Mouse (Mus musculus) stomach, postnatal 0 days (tissue): Measurements from ENCODE around the gene Dmbx1.

Source experiments
- CTCF ChIP-seq: IDR thresholded peaks from 2 replicates; pipeline ENCODE4 v1.5.1; 2016; ENCODE audit warnings: antibody characterized with exemption, low read depth, mild to moderate bottlenecking, moderate library complexity
- EP300 ChIP-seq: optimal IDR thresholded peaks from 2 replicates; pipeline ENCODE3; 2016; ENCODE audit warnings: antibody characterized with exemption

DNA sequence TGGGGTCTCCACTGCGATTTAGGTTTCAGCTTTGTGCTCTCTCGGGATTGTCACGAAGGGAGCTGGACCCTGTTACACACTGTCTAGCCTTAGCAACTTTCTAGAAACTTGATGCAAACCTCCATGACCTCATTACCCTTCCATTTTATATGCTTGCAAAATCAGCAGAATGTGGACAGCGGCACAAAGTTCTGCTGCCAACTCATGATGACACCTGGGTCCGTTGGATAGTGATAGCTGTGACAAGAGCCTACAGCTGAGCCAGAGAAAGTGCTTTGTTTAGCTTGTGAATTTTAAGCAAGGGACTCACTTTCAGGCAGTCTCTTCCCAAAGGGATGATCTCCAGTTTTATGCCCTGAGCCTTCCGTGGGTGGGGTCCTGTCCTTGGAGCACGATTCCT, 49.7 kb upstream of the Dmbx1 start:
- TF ChIP-seq CTCF = no peak
- no peak for TF ChIP-seq EP300
